Mouse (Mus musculus): ENCODE measurements around the gene Esr1.

DNA sequence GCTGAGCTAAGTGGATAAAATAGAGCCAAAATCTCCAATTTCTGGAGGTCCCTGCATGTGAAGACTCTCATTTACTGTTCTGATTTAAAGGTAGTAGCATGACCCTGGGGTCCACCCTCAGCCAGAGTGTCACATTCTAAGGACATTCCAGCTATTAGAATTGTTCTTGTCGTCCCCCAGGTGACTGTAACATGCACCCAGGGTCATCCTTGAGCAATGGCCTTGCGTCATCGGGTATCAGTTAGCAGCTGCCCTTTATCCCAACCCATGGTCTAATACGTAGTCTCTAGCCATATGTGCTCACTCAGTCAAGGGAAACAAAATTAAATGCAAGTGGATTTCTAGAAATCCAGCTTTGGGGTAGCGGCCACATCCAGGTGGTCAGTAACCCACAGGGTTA, 213.0 kb downstream of the Esr1 start:
- TF ChIP-seq GATA1 (IDR thresholded peaks at IDR 0.05; ENCODE audit: borderline replicate concordance, low read length) (no peak), CTCF (IDR thresholded peaks at IDR 0.05; ENCODE audit: low read depth, low read length) (no peak), POLR2AphosphoS5 (IDR thresholded peaks at IDR 0.05; ENCODE audit: insufficient replicate concordance, low read depth, low read length) (no peak), TAL1 (conservative IDR thresholded peaks at IDR 0.05; ENCODE audit: low read depth, low read length) (no peak)
